Mouse (Mus musculus): ENCODE measurements at regions not wholly inside any gene's neighbourhood (a gene's known extent, or its start where the extent isn't known, plus 50 kb on each side); places are given as distances from the start of the nearest gene placed in this dataset.

DNA sequence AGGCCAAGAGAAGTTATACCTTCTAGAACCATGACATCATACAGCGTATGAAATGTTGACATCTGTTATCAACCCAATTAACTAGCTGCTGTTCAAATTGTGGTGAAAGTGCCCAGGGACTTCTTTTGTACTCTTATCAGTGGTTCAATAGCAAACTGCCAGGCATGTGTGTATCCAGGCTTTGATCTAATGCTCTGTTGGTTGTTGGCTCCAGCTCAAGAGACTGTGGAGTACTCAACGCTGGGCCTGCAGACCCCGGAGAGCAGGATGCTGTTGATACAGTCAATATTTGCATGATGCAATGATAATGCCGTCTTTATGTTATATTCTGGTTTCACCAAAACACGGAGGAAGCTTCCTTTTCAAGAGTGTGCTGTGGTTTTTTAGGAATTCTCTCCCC is 102.9 kb downstream of the Mbip start:
- TF ChIP-seq EP300 (optimal IDR thresholded peaks at IDR 0.05) (no peak), CTCF (IDR thresholded peaks at IDR 0.05; ENCODE audit: low read depth) (no peak)

Data from stomach, postnatal 0 days (tissue).